Mouse (Mus musculus) liver, postnatal 0 days (tissue): ENCODE results near the gene Dlg5. TPM values are rescaled to one million over a fixed set of nuclear protein-coding genes. Genes with fewer than 3 reads are reported as not detected.

Experiments used
- ATAC-seq: fragments of 200-750 bp; cut with Nextera tagmentation; 2 replicates; pipeline ENCODE4 v1.8.0; 2017; ENCODE audit warnings: mild to moderate bottlenecking, moderate library complexity
- DNase-seq: peaks from one replicate; pipeline ENCODE4 v3.0.0-alpha.2; 2016
- H3K27ac ChIP-seq: fragments of 300-500 bp; sonication (generic); 2 replicates; pipeline ENCODE4 v1.5.1; 2014; ENCODE audit warnings: antibody characterized with exemption, moderate library complexity, mild to moderate bottlenecking, low read depth
- H3K27me3 ChIP-seq: fragments of 300-500 bp; sonication (generic); 2 replicates; pipeline ENCODE4 v1.6.1; 2014; ENCODE audit warnings: low read length, control low read depth, mixed read lengths; ENCODE audit not compliant: insufficient read depth
- H3K36me3 ChIP-seq: fragments of 300-500 bp; sonication (generic); replicated peaks from 2 replicates; pipeline ENCODE4 v1.6.1; 2014; ENCODE audit warnings: mild to moderate bottlenecking, control low read depth, low read length, moderate library complexity, mixed read lengths; ENCODE audit not compliant: insufficient read depth
- H3K4me1 ChIP-seq: fragments of 300-500 bp; sonication (generic); 2 replicates; pipeline ENCODE4 v1.6.1; 2014; ENCODE audit warnings: antibody characterized with exemption, mild to moderate bottlenecking, control low read depth; ENCODE audit not compliant: insufficient read depth
- H3K4me2 ChIP-seq: fragments of 300-500 bp; sonication (generic); 2 replicates; pipeline ENCODE4 v1.6.1; 2014; ENCODE audit warnings: low read depth, mild to moderate bottlenecking, low read length, moderate library complexity, mixed read lengths
- H3K4me3 ChIP-seq: fragments of 300-500 bp; sonication (generic); 2 replicates; pipeline ENCODE4 v1.5.1; 2014; ENCODE audit warnings: low read depth, low read length
- H3K9ac ChIP-seq: fragments of 300-500 bp; sonication (generic); replicated peaks from 2 replicates; pipeline ENCODE4 v1.6.1; 2014; ENCODE audit warnings: mild to moderate bottlenecking, moderate library complexity
- H3K9me3 ChIP-seq: fragments of 300-500 bp; sonication (generic); 2 replicates; pipeline ENCODE4 v1.6.1; 2016; ENCODE audit warnings: mild to moderate bottlenecking, control low read depth, low read length, mixed read lengths
- CTCF ChIP-seq: sonication (generic); IDR thresholded peaks from 2 replicates; pipeline ENCODE4 v1.5.1; 2016; ENCODE audit warnings: antibody characterized with exemption, low read depth
- EP300 ChIP-seq: IDR thresholded peaks from 2 replicates; pipeline ENCODE4 v1.6.1; 2016; ENCODE audit warnings: antibody characterized with exemption, low read depth, mild to moderate bottlenecking
- WGBS: fragments of 180-500 bp; shearing (Covaris S2); extraction: QIAGEN DNeasy Blood & Tissue Kit; methylation state at CpG from one replicate; pipeline ENCODE4 v1.1.7; 2014; ENCODE audit not compliant: insufficient replicate concordance; 5-methylcytosine and 5-hydroxymethylcytosine counted together
- polyA plus RNA-seq: library from polyadenylated mRNA; unstranded; fragments of >200 nt; fragmentation: Nextera tagmentation; extraction: Ambion mirVana; gene quantifications from 2 replicates; pipeline ENCODE4 v1.2.1, GENCODE M21; 2015

Gene Dlg5
- polyA plus RNA-seq, 1 experiment from 2014 or later = 0.88 TPM

- Histone ChIP-seq H3K27me3 (peaks cover 20% of the 10 kb centered on the region; the same call in 1 of the 2 replicates), H3K9ac (no peak overlapping the region), H3K9me3 (no peaks in the 10 kb centered on the region), H3K36me3 (no peaks in the 10 kb centered on the region), H3K4me2 (no peak overlapping the region), H3K4me3 (no peak overlapping the region), H3K4me1 (no peaks in the 10 kb centered on the region), H3K27ac (no peak overlapping the region)
- WGBS = 60% methylated on average over 6 of the region's 6 CpGs
- TF ChIP-seq EP300 (no peak), CTCF (no peak)
- ATAC-seq = no peak
- no peak for DNase-seq
Measured at GRCm38 (mm10) chr14:24240831-24241230, 4.9 kb downstream of the Dlg5 start.

- DNase-seq = no peak
- WGBS = 75% methylated on average over 11 of the region's 11 CpGs
- H3K9ac ChIP-seq = no peak overlapping the region
- H3K4me3 ChIP-seq = no peak overlapping the region
- H3K4me1 ChIP-seq = 0 out of 2 replicates have a peak, but pooled peaks cover 4% of the 10 kb centered on the region
- no peak overlapping the region for H3K4me2 ChIP-seq
- no peak for TF ChIP-seq CTCF
- TF ChIP-seq EP300 = no peak
- H3K27ac ChIP-seq = no peak overlapping the region
- no peaks in the 10 kb centered on the region for H3K36me3 ChIP-seq
- H3K27me3 ChIP-seq = peaks cover 11% of the 10 kb centered on the region; the same call in 1 of the 2 replicates
- no peaks in the 10 kb centered on the region for H3K9me3 ChIP-seq
- no peak for ATAC-seq
Measured at GRCm38 (mm10) chr14:24239651-24240050, 6.1 kb downstream of the Dlg5 start.

- ATAC-seq = no peak
- H3K4me2 ChIP-seq = no peak overlapping the region
- WGBS = 64% methylated on average over 3 of the region's 3 CpGs
Measured at GRCm38 (mm10) chr14:24235954-24236353, 9.8 kb downstream of the Dlg5 start.

GRCm38 (mm10) chr14:24234411-24234810, 11.3 kb downstream of the Dlg5 start:
- TF ChIP-seq CTCF = no peak
- TF ChIP-seq EP300 = no peak
- H3K9ac ChIP-seq = no peak overlapping the region
- 0 out of 2 replicates have a peak overlapping the region, but pooled peaks have one; percentile 6 for H3K4me2 ChIP-seq
- WGBS = 34% methylated on average over 2 of the region's 2 CpGs
- no peak for ATAC-seq
- H3K4me3 ChIP-seq = no peak overlapping the region
- no peaks in the 10 kb centered on the region for H3K27me3 ChIP-seq
- H3K36me3 ChIP-seq = no peaks in the 10 kb centered on the region
- 0 out of 2 replicates have a peak, but pooled peaks cover 4% of the 10 kb centered on the region for H3K4me1 ChIP-seq
- DNase-seq = no peak
- no peaks in the 10 kb centered on the region for H3K9me3 ChIP-seq
- H3K27ac ChIP-seq = no peak overlapping the region

More at GRCm38 (mm10) chr14:24235954-24236353, 9.8 kb downstream of the Dlg5 start:
- H3K36me3 ChIP-seq = no peaks in the 10 kb centered on the region
- no peak overlapping the region for H3K9ac ChIP-seq
- H3K9me3 ChIP-seq = no peaks in the 10 kb centered on the region
- TF ChIP-seq CTCF (no peak), EP300 (no peak)
- no peak overlapping the region for H3K27ac ChIP-seq
- no peaks in the 10 kb centered on the region for H3K27me3 ChIP-seq
- no peak overlapping the region for H3K4me3 ChIP-seq
- no peak for DNase-seq
- H3K4me1 ChIP-seq = 0 out of 2 replicates have a peak, but pooled peaks cover 4% of the 10 kb centered on the region

- H3K4me1 ChIP-seq = 0 out of 2 replicates have a peak, but pooled peaks cover 4% of the 10 kb centered on the region
- H3K27ac ChIP-seq = no peak overlapping the region
- H3K9me3 ChIP-seq = no peaks in the 10 kb centered on the region
- ATAC-seq (no peak), DNase-seq (no peak)
- H3K9ac ChIP-seq = no peak overlapping the region
- 60% methylated on average over 12 of the region's 12 CpGs for WGBS
- TF ChIP-seq CTCF (no peak), EP300 (no peak)
- no peaks in the 10 kb centered on the region for H3K36me3 ChIP-seq
- no peak overlapping the region for H3K4me2 ChIP-seq
- H3K27me3 ChIP-seq = no peaks in the 10 kb centered on the region
- no peak overlapping the region for H3K4me3 ChIP-seq
Measured at GRCm38 (mm10) chr14:24232641-24233633, 12.8 kb downstream of the Dlg5 start.

GRCm38 (mm10) chr14:24228549-24228948, 17.2 kb downstream of the Dlg5 start:
- Histone ChIP-seq H3K9me3 (no peaks in the 10 kb centered on the region), H3K36me3 (no peaks in the 10 kb centered on the region), H3K4me3 (no peak overlapping the region), H3K4me2 (no peak overlapping the region), H3K27me3 (no peaks in the 10 kb centered on the region), H3K4me1 (no peaks in the 10 kb centered on the region), H3K27ac (no peak overlapping the region), H3K9ac (no peak overlapping the region)
- WGBS = 63% methylated on average over 6 of the region's 6 CpGs
- no peak for ATAC-seq
- DNase-seq = no peak
- TF ChIP-seq EP300 (no peak), CTCF (no peak)
